Mouse (Mus musculus) spleen, postnatal 10 days (tissue): ENCODE measurements around the gene Klf3.
"Not testable (repeated sequence)": the region's sequence is repeated elsewhere in the genome, so short reads cannot be mapped to it uniquely, and the experiment has no call there.

Experiments
- DNase-seq, 2 experiments: peaks; one replicate each; pipeline ENCODE4 v3.0.0; 2021 to 2022; ENCODE audit warnings: low spot score in 2 of 2

The Klf3 gene

DNA sequence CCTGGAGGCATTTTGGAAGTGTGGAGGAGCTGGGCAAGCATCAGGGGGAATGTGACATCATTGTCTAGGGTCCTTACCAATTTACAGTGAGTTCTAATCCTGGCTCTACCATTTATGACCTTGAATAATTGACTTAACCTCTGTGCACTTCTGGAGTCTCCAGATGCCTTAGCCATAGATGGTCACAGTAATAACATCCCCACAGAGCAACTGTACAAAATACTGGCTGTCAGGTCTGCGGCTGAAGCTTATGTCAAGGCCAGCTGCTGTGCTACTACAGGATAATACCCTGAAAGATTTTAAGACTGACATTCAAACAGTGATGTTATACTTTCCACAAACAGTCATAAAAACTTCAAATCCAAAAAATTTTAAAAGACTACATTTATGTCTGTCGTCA lies 75.3 kb downstream of the Klf3 start:
- DNase-seq, result no peak

DNA sequence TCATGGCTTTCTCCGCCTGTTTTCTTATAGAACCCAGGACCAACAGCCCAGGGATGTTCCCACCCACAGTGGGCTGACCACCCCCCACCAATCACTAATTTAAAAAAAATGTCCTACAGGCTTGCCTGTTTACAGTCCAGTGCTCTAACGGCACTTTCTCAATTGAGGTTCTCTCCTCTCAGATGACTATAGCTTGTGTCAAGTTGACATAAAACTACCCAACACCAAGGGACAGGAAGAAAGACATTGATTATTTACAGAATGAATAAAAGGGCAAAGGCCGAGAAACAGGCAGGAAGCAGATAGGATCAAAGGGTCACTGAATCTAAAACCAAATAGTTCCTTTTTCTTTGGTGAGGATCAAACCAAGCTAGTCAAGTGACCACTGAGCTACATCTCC lies 76.1 kb downstream of the Klf3 start:
- no peak for DNase-seq

DNA sequence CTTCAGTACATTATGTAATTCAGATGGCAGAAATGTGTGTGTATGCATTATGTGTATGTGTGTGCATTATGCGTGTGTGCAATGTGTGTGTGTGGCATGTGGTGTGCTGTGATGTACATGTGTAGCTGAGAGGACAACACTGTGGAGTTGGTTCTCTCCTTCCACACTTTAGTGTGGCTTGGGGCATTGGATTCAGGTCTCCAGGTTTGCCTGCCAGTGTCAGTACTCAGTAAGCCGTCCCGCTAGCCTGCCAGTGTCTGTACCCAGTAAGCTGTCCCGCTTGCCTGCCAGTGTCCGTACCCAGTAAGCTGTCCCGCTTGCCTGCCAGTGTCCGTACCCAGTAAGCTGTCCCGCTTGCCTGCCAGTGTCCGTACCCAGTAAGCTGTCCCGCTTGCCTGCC lies 78.4 kb downstream of the Klf3 start:
- not testable (repeated sequence) for DNase-seq

DNA sequence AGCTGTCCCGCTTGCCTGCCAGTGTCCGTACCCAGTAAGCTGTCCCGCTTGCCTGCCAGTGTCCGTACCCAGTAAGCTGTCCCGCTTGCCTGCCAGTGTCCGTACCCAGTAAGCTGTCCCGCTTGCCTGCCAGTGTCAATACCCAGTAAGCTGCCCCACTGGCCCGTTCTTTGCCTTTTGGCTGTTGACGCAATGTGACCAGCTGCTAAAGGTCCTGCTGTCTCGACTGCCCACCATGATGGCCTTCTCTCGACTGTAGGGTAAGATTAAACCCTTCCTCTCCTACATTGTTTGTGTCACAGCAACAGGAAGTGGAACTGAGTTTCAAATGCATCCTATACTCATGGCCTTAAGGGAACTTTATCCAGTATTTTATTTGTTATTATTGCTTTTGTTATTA lies 78.8 kb downstream of the Klf3 start:
- not testable (repeated sequence) for DNase-seq
